Mouse (Mus musculus): ENCODE results near the gene Ptpn11. TPM values are rescaled to one million over a fixed set of nuclear protein-coding genes. Genes with fewer than 3 reads are reported as not detected.

Ptpn11 gene
- polyA plus RNA-seq (2014; fragmentation: Illumina TruSeq; extraction: RNeasy Lipid Tissue Mini Kit (QIAGEN cat#74804); ENCODE audit: low read depth, low replicate concordance) = 15.0 TPM

DNA sequence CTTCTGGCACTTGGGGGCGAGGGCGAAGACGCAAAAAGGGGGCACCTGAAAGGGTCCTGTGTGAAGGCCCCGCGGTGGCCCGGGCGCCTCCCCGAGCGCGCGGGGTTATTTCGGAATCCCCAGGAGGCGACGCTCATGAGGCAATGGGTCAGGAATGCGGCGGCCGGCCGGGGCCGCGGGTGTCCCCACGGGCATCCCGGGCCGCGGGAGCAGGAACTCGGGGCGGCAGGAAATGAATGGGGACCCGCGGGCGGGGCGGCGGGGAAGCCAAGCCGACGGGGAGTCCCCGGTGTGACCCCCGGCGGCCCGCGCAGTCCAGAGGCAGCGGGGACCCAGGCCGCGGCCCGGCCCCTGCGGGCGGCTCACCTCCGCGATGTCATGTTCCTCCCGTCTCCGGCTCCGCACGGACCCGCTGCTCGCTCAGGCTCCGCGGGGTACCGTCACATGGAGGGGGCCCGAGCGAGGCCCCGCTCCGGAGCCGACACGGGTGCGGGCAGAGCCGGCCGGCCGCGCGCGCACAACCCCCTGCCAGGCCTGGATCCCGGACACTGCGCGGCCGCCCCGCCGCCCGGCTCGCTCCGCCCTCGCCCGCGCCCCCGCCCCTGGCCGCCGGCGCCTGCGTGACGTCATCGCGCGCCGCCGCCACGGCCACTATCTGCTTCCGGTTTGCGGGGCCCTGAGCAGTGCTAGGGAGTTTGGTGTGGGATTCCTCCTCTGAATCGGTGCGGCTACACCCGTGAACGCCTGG, at the start of gene Ptpn11:
TSS of gene Ptpn11 (minus strand) at position 562 of the 748 bp plus-strand sequence.

DNA sequence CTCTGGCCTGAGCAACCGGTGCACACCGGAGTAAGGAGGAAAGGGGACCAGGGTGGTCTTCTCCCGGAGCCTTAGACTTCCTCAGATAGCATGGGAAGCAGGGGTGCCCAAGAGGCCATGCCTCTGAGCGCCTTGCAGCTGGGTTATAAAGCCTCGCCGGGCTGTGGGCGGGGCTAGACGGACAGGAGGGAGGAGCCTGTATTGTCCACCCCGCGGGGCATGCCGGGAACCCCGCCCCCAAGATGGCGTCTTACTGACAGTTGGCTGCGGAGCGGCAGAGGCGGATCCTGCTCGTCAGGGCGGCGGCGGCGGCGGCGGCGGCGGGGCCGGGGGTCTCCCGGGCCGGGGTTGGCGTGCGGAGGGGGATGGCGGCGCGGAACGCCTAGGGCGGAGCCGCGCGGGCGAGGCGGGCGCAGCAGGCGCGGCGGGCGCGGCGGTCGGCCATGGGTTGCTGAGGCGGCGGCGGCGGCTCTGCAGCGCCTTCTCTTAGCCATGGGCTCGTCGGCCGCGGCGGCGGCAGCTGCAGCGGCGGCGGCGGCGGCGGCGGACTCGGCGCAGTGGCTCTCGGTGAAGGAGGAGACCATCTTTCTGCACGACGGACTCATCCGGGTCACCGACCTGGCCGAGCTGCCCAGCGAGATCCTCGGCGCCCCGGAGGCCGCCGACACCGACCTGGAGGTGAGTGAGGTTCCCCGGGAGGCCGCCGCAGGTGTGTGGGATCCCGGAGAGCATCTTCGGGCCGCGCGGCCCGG, 29.0 kb upstream of the Ptpn11 start, which contains the start of gene Hectd4:
TSS of gene Hectd4 (plus strand) at position 240 of the 752 bp plus-strand sequence.

DNA sequence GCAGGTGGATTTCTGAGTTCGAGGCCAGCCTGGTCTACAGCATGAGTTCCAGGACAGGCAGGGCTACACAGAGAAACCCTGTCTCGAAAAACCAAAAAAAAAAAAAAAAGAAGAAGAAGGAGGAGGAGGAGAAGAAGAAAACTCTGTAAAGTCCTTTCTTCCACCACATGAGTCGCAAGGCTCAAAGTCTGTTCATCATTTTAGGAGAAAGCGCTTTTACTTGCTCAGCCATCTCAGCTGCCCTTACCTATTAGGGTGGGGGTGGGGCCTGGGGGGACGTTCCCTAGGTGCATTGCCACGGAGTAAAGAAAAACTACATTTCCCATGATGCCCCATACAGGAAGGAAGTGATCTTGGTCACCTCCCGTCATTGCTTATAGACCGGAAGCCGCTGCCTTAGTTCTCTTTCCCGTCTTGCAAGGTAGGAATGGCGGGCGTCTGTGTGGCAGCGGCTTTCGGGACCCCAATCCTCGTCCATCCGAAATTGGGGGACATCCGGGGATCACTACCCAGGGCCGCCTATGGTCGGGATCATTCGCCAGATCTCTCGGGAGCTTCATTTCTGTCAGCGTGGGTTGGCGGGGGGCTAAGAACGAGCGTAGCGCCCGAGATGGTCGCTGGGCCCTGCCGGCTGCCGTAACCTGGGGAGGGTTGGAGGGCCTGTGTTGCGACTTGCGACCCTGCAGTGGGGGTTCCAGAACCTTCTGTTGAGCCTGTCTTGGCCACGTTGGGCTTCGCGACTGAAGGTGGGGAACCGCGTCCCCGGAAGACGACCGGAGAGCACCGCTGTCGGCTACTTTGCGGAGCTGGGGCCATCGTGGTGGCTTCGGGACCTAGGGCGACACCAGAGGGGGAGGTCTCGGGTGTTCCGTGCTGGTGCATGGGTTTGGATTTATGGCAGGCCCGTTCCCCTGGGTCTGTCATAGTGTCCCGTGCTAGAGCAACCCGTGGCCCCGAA, 13.2 kb upstream of the Ptpn11 start, which contains the start of gene Rpl6:
TSS of gene Rpl6 (plus strand) at position 350 of the 958 bp plus-strand sequence.

Other genes with a start within 250 kb of the Ptpn11 start
- not detected for gene Rph3a, start 181.3 kb downstream of the Ptpn11 start, polyA plus RNA-seq (2014; fragmentation: Illumina TruSeq; extraction: RNeasy Lipid Tissue Mini Kit (QIAGEN cat#74804); ENCODE audit: low read depth, low replicate concordance)
- 155 TPM for gene Rpl6, start 13.1 kb upstream of the Ptpn11 start, polyA plus RNA-seq (2014; fragmentation: Illumina TruSeq; extraction: RNeasy Lipid Tissue Mini Kit (QIAGEN cat#74804); ENCODE audit: low read depth, low replicate concordance)
- 0.79 TPM for gene Hectd4, start 28.8 kb upstream of the Ptpn11 start, polyA plus RNA-seq (2014; fragmentation: Illumina TruSeq; extraction: RNeasy Lipid Tissue Mini Kit (QIAGEN cat#74804); ENCODE audit: low read depth, low replicate concordance)
- gene Trafd1, start 194.2 kb upstream of the Ptpn11 start, polyA plus RNA-seq (2014; fragmentation: Illumina TruSeq; extraction: RNeasy Lipid Tissue Mini Kit (QIAGEN cat#74804); ENCODE audit: low read depth, low replicate concordance) = 26.0 TPM
- gene Naa25, start 206.5 kb upstream of the Ptpn11 start, polyA plus RNA-seq (2014; fragmentation: Illumina TruSeq; extraction: RNeasy Lipid Tissue Mini Kit (QIAGEN cat#74804); ENCODE audit: low read depth, low replicate concordance) = 15.2 TPM

Measured in liver, adult 10 weeks (tissue).